In the genomic region with DNA sequence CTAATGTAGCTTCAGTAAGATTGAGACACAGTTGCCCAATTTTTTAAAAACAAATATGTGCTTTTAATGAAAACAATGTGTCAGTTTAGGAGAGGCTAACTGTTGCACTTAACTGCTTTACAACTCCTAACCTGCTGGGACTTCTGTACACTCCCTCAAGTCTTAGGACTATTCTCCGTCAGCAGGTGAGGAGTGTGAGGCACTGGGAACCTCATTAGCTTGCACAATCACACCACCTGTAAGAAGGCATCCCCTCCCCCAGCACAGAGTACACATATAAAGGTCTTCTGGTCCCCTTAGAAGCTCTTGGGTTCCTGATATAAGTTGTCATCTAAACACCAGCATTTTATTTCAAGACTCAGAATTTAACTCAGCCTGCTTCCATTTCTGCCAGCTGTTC, we compare ENCODE assay signal across 19 mouse cellular contexts.
A peak's percentile ranks its signal among the peaks of the same experiment; 100 is the strongest.
DNase-seq lines count a peak whose midpoint lies in the region; ATAC-seq and TF ChIP-seq lines count a peak whose summit lies in the region.
"Had no signal": no experiment of that assay in that cellular context is flagged by ENCODE, and none has a peak within 500 bp of the region (broad histone marks: within the 10 kb centered on the region; RNA-seq: fewer than 3 reads in every experiment).

No protein-coding gene starts in this region.

- peaks cover 47% of the 10 kb centered on the region for H3K4me1 ChIP-seq in hindbrain, embryonic 10.5 days (replicated peaks)
- peaks cover 39% of the 10 kb centered on the region for H3K4me1 ChIP-seq in hindbrain, embryonic 13.5 days (replicated peaks)
- H3K4me1 ChIP-seq in stomach, embryonic 14.5 days (ENCODE audit: control insufficient read depth, insufficient read depth, low read length), result peaks cover 5% of the 10 kb centered on the region; the same call in 1 of the 2 replicates
- peaks cover 4% of the 10 kb centered on the region for H3K4me1 ChIP-seq in stomach, postnatal 0 days (replicated peaks; ENCODE audit: control insufficient read depth, insufficient read depth)
- H3K4me1 ChIP-seq in intestine, embryonic 14.5 days (replicated peaks; ENCODE audit: control insufficient read depth, insufficient read depth, low read length), result peaks cover 20% of the 10 kb centered on the region; the same call in 1 of the 2 replicates

- H3K27ac ChIP-seq in hindbrain, embryonic 10.5 days, result 0 out of 2 replicates have a peak overlapping the region, but pooled peaks have one; percentile 23
- H3K27ac ChIP-seq in hindbrain, embryonic 13.5 days, result no peak overlapping the region
- H3K27ac ChIP-seq in stomach, embryonic 14.5 days (ENCODE audit: low read length), result peak overlapping the region; percentile 11; the same call in 1 of the 2 replicates
- no peak overlapping the region for H3K27ac ChIP-seq in stomach, postnatal 0 days (replicated peaks)
- no peak overlapping the region for H3K27ac ChIP-seq in intestine, embryonic 14.5 days (ENCODE audit: low read depth)
- H3K27ac ChIP-seq: embryonic facial prominence, embryonic 15.5 days; gastrocnemius, adult 2 months; hindbrain, embryonic 14.5 days had no signal

- H3K4me2 ChIP-seq in hindbrain, embryonic 13.5 days, result no peak overlapping the region
- no peak overlapping the region for H3K4me2 ChIP-seq in stomach, embryonic 14.5 days (replicated peaks; ENCODE audit: low read depth, low read length)
- H3K4me2 ChIP-seq in stomach, postnatal 0 days (replicated peaks; ENCODE audit: low read depth), result no peak overlapping the region
- no peak overlapping the region for H3K4me2 ChIP-seq in intestine, embryonic 14.5 days (ENCODE audit: low read length)
- H3K4me2 ChIP-seq: embryonic facial prominence, embryonic 15.5 days; heart, embryonic 12.5 days; hindbrain, embryonic 14.5 days had no signal

- no peak for TF ChIP-seq CTCF in stomach, postnatal 0 days (IDR thresholded peaks at IDR 0.05; ENCODE audit: low read depth)

- WGBS in hindbrain, embryonic 10.5 days, result 83% methylated on average over 1 of the region's 1 CpGs
- WGBS in hindbrain, embryonic 13.5 days, result 90% methylated on average over 1 of the region's 1 CpGs
- WGBS in stomach, embryonic 14.5 days, result 67% methylated on average over 1 of the region's 1 CpGs
- WGBS in stomach, postnatal 0 days, result 68% methylated on average over 1 of the region's 1 CpGs
- 89% methylated on average over 1 of the region's 1 CpGs for WGBS in intestine, embryonic 14.5 days

- DNase-seq in hindbrain, embryonic 10.5 days (ENCODE audit: low spot score), result no peak
- no peak for DNase-seq in stomach, postnatal 0 days (ENCODE audit: low spot score)
- DNase-seq in intestine, embryonic 14.5 days (ENCODE audit: low spot score), result peak; percentile 42
- DNase-seq in testis, postnatal 10 days (ENCODE audit: low spot score), result no peak
- DNase-seq in heart, postnatal 10 days, result no peak
- DNase-seq: adrenal gland, adult 8-10 months; adrenal gland, postnatal 36 days; cerebellum, adult 2 months; cerebellum, postnatal 10 days; gastrocnemius, adult 2 months; gastrocnemius, postnatal 25 days; heart, postnatal 36 days; kidney, adult 8-10 months had no signal

- H3K4me3 ChIP-seq in hindbrain, embryonic 10.5 days, result no peak overlapping the region
- H3K4me3 ChIP-seq in hindbrain, embryonic 13.5 days, result no peak overlapping the region
- H3K4me3 ChIP-seq in stomach, embryonic 14.5 days (ENCODE audit: low read depth, low read length), result no peak overlapping the region
- no peak overlapping the region for H3K4me3 ChIP-seq in stomach, postnatal 0 days (ENCODE audit: low read depth, low read length)
- no peak overlapping the region for H3K4me3 ChIP-seq in intestine, embryonic 14.5 days (ENCODE audit: low read depth, low read length)
- H3K4me3 ChIP-seq: embryonic facial prominence, embryonic 15.5 days; erythroblast, embryonic 14.5 days; gastrocnemius, adult 2 months; heart, embryonic 12.5 days had no signal

- no peak for TF ChIP-seq EP300 in stomach, postnatal 0 days (optimal IDR thresholded peaks at IDR 0.05)

- no peaks in the 10 kb centered on the region for H3K9me3 ChIP-seq in hindbrain, embryonic 10.5 days
- no peaks in the 10 kb centered on the region for H3K9me3 ChIP-seq in hindbrain, embryonic 13.5 days
- H3K9me3 ChIP-seq in stomach, embryonic 14.5 days (ENCODE audit: control insufficient read depth, low read depth, low read length), result no peaks in the 10 kb centered on the region
- no peaks in the 10 kb centered on the region for H3K9me3 ChIP-seq in stomach, postnatal 0 days (ENCODE audit: control insufficient read depth, low read length)
- H3K9me3 ChIP-seq in intestine, embryonic 14.5 days (ENCODE audit: control insufficient read depth, low read length), result no peaks in the 10 kb centered on the region
- H3K9me3 ChIP-seq: embryonic facial prominence, embryonic 15.5 days; heart, embryonic 12.5 days had no signal

- intact Hi-C loops in heart, postnatal 10 days (cut with DNase I), result no loop called here

- H3K27me3 ChIP-seq in hindbrain, embryonic 10.5 days (ENCODE audit: insufficient read depth, poor library complexity, severe bottlenecking), result no peaks in the 10 kb centered on the region
- H3K27me3 ChIP-seq in hindbrain, embryonic 13.5 days, result no peaks in the 10 kb centered on the region
- no peaks in the 10 kb centered on the region for H3K27me3 ChIP-seq in stomach, embryonic 14.5 days (ENCODE audit: control insufficient read depth, insufficient read depth, low read length)
- no peaks in the 10 kb centered on the region for H3K27me3 ChIP-seq in stomach, postnatal 0 days (ENCODE audit: control insufficient read depth, insufficient read depth, low read length)
- H3K27me3 ChIP-seq in intestine, embryonic 14.5 days (replicated peaks; ENCODE audit: control insufficient read depth, insufficient read depth, low read length), result no peaks in the 10 kb centered on the region
- H3K27me3 ChIP-seq: embryonic facial prominence, embryonic 15.5 days; heart, embryonic 12.5 days had no signal

- no peaks in the 10 kb centered on the region for H3K36me3 ChIP-seq in hindbrain, embryonic 10.5 days
- H3K36me3 ChIP-seq in hindbrain, embryonic 13.5 days, result no peaks in the 10 kb centered on the region
- no peaks in the 10 kb centered on the region for H3K36me3 ChIP-seq in stomach, embryonic 14.5 days (ENCODE audit: control insufficient read depth, insufficient read depth, low read length)
- H3K36me3 ChIP-seq in stomach, postnatal 0 days (ENCODE audit: control insufficient read depth, insufficient read depth, low read length), result no peaks in the 10 kb centered on the region
- no peaks in the 10 kb centered on the region for H3K36me3 ChIP-seq in intestine, embryonic 14.5 days (ENCODE audit: control insufficient read depth, insufficient read depth, low read length)
- H3K36me3 ChIP-seq: embryonic facial prominence, embryonic 15.5 days; heart, embryonic 12.5 days had no signal

- no peak overlapping the region for H3K9ac ChIP-seq in hindbrain, embryonic 13.5 days
- H3K9ac ChIP-seq in stomach, embryonic 14.5 days (replicated peaks; ENCODE audit: low read depth, low read length), result no peak overlapping the region
- H3K9ac ChIP-seq in stomach, postnatal 0 days (ENCODE audit: low read length), result no peak overlapping the region
- H3K9ac ChIP-seq in intestine, embryonic 14.5 days (ENCODE audit: low read length), result no peak overlapping the region
- H3K9ac ChIP-seq: embryonic facial prominence, embryonic 15.5 days; heart, embryonic 12.5 days; hindbrain, embryonic 14.5 days had no signal

- no peak for ATAC-seq in hindbrain, embryonic 13.5 days (ENCODE audit: low FRiP score)
- no peak for ATAC-seq in stomach, embryonic 14.5 days (ENCODE audit: insufficient number of reproducible peaks, insufficient read depth, low FRiP score, low read depth)
- ATAC-seq in stomach, postnatal 0 days (ENCODE audit: low FRiP score, low TSS enrichment), result no peak
- ATAC-seq in intestine, embryonic 14.5 days (replicated peaks; ENCODE audit: low FRiP score, low TSS enrichment, low read depth), result no peak

Comparison
In these comparisons a context has a peak if more than half of its experiments do, and no peak if none do; other contexts are left out.
1. H3K27ac ChIP-seq: peak in hindbrain, embryonic 10.5 days (single experiment) and stomach, embryonic 14.5 days (single experiment); none in hindbrain, embryonic 13.5 days (single experiment), stomach, postnatal 0 days (single experiment) and intestine, embryonic 14.5 days (single experiment).